Mouse (Mus musculus): Measurements from ENCODE around the gene Clba1. TPM values are rescaled to one million over a fixed set of nuclear protein-coding genes. Genes with fewer than 3 reads are reported as not detected.
A peak's percentile ranks its signal among the peaks of the same experiment; 100 is the strongest.
"Not testable (repeated sequence)": the region's sequence is repeated elsewhere in the genome, so short reads cannot be mapped to it uniquely, and the experiment has no call there.

The Clba1 gene
- polyA plus RNA-seq, 1 experiment from 2014 or later, result 9.5 TPM

GRCm38 (mm10) chr12:112830570-112830969 is 21.8 kb downstream of the Clba1 start:
- peaks cover 35% of the 10 kb centered on the region for H3K36me3 ChIP-seq
- no peak overlapping the region for H3K27ac ChIP-seq (ENCODE audit: poor library complexity, severe bottlenecking)
- H3K27me3 ChIP-seq (replicated peaks), result no peaks in the 10 kb centered on the region
- 74% methylated on average over 3 of the region's 3 CpGs for WGBS
- H3K4me3 ChIP-seq, result peak overlapping the region; percentile 96
- H3K4me2 ChIP-seq, result peak overlapping the region; percentile 88
- H3K4me1 ChIP-seq (replicated peaks), result peaks cover 31% of the 10 kb centered on the region
- ATAC-seq (ENCODE audit: insufficient number of reproducible peaks, low FRiP score), result no peak
- H3K9me3 ChIP-seq (replicated peaks), result no peaks in the 10 kb centered on the region
- peak overlapping the region; percentile 82 for H3K9ac ChIP-seq

- H3K9ac ChIP-seq, result no peak overlapping the region
- no peaks in the 10 kb centered on the region for H3K27me3 ChIP-seq (replicated peaks)
- no peak overlapping the region for H3K4me2 ChIP-seq
- no peak for ATAC-seq (ENCODE audit: insufficient number of reproducible peaks, low FRiP score)
- H3K4me1 ChIP-seq (replicated peaks), result peaks cover 17% of the 10 kb centered on the region
- peaks cover 18% of the 10 kb centered on the region for H3K36me3 ChIP-seq
- WGBS, result 92% methylated on average over 5 of the region's 5 CpGs
- H3K4me3 ChIP-seq, result no peak overlapping the region
- H3K9me3 ChIP-seq (replicated peaks), result no peaks in the 10 kb centered on the region
- H3K27ac ChIP-seq (ENCODE audit: poor library complexity, severe bottlenecking), result no peak overlapping the region
Measured at GRCm38 (mm10) chr12:112832411-112832810, 23.7 kb downstream of the Clba1 start.

- H3K9ac ChIP-seq, result peak overlapping the region; percentile 42; the same call in 1 of the 2 replicates
- ATAC-seq (ENCODE audit: insufficient number of reproducible peaks, low FRiP score), result no peak
- H3K4me2 ChIP-seq, result no peak overlapping the region
- WGBS, result 66% methylated on average over 6 of the region's 6 CpGs
- peaks cover 13% of the 10 kb centered on the region for H3K36me3 ChIP-seq
- H3K27ac ChIP-seq (ENCODE audit: poor library complexity, severe bottlenecking), result no peak overlapping the region
- peaks cover 8% of the 10 kb centered on the region for H3K4me1 ChIP-seq (replicated peaks)
- no peaks in the 10 kb centered on the region for H3K9me3 ChIP-seq (replicated peaks)
- H3K27me3 ChIP-seq (replicated peaks), result no peaks in the 10 kb centered on the region
- no peak overlapping the region for H3K4me3 ChIP-seq
Measured at GRCm38 (mm10) chr12:112833527-112833926, 24.8 kb downstream of the Clba1 start.

- no peak overlapping the region for H3K27ac ChIP-seq (ENCODE audit: poor library complexity, severe bottlenecking)
- 58% methylated on average over 2 of the region's 2 CpGs for WGBS
Measured at GRCm38 (mm10) chr12:112835046-112835445, 26.3 kb downstream of the Clba1 start.

GRCm38 (mm10) chr12:112840209-112841086 is 31.7 kb downstream of the Clba1 start:
- H3K36me3 ChIP-seq, result no peaks in the 10 kb centered on the region
- 0 out of 2 replicates have a peak, but pooled peaks cover 5% of the 10 kb centered on the region for H3K9me3 ChIP-seq (replicated peaks)
- H3K27me3 ChIP-seq (replicated peaks), result no peaks in the 10 kb centered on the region
- H3K4me2 ChIP-seq, result no peak overlapping the region
- WGBS, result 66% methylated on average over 25 of the region's 25 CpGs
- H3K4me3 ChIP-seq, result no peak overlapping the region
- no peak for ATAC-seq (ENCODE audit: insufficient number of reproducible peaks, low FRiP score)
- H3K9ac ChIP-seq, result no peak overlapping the region
- no peak overlapping the region for H3K27ac ChIP-seq (ENCODE audit: poor library complexity, severe bottlenecking)
- no peaks in the 10 kb centered on the region for H3K4me1 ChIP-seq (replicated peaks)

More at GRCm38 (mm10) chr12:112835046-112835445, 26.3 kb downstream of the Clba1 start:
- peaks cover 7% of the 10 kb centered on the region for H3K4me1 ChIP-seq (replicated peaks)
- H3K27me3 ChIP-seq (replicated peaks), result no peaks in the 10 kb centered on the region
- H3K4me2 ChIP-seq, result no peak overlapping the region
- no peak overlapping the region for H3K9ac ChIP-seq
- 0 out of 2 replicates have a peak, but pooled peaks cover 5% of the 10 kb centered on the region for H3K9me3 ChIP-seq (replicated peaks)
- ATAC-seq (ENCODE audit: insufficient number of reproducible peaks, low FRiP score), result no peak
- peaks cover 13% of the 10 kb centered on the region for H3K36me3 ChIP-seq
- no peak overlapping the region for H3K4me3 ChIP-seq

GRCm38 (mm10) chr12:112841338-112841892 is 32.7 kb downstream of the Clba1 start:
- H3K36me3 ChIP-seq; H3K27me3 ChIP-seq (replicated peaks); H3K4me1 ChIP-seq (replicated peaks); H3K27ac ChIP-seq (ENCODE audit: poor library complexity, severe bottlenecking); H3K9ac ChIP-seq; H3K4me3 ChIP-seq; H3K4me2 ChIP-seq; H3K9me3 ChIP-seq (replicated peaks); ATAC-seq (ENCODE audit: insufficient number of reproducible peaks, low FRiP score): not testable (repeated sequence)
- WGBS, result 66% methylated on average over 4 of the region's 4 CpGs

- H3K4me2 ChIP-seq; H3K4me1 ChIP-seq (replicated peaks); H3K27ac ChIP-seq (ENCODE audit: poor library complexity, severe bottlenecking); H3K27me3 ChIP-seq (replicated peaks); H3K36me3 ChIP-seq; H3K9me3 ChIP-seq (replicated peaks); ATAC-seq (ENCODE audit: insufficient number of reproducible peaks, low FRiP score); H3K4me3 ChIP-seq; H3K9ac ChIP-seq: not testable (repeated sequence)
- 81% methylated on average over 2 of the region's 2 CpGs for WGBS
Measured at GRCm38 (mm10) chr12:112842128-112842527, 33.4 kb downstream of the Clba1 start.

GRCm38 (mm10) chr12:112843803-112844202 is 35.1 kb downstream of the Clba1 start:
- Histone ChIP-seq H3K4me1 (replicated peaks) (no peaks in the 10 kb centered on the region), H3K27ac (ENCODE audit: poor library complexity, severe bottlenecking) (no peak overlapping the region), H3K9ac (no peak overlapping the region), H3K4me2 (no peak overlapping the region), H3K4me3 (no peak overlapping the region), H3K9me3 (replicated peaks) (0 out of 2 replicates have a peak, but pooled peaks cover 5% of the 10 kb centered on the region), H3K27me3 (replicated peaks) (no peaks in the 10 kb centered on the region), H3K36me3 (no peaks in the 10 kb centered on the region)
- WGBS, result 16% methylated on average over 3 of the region's 3 CpGs
- 0 out of 2 replicates have a peak, but pooled peaks have one; percentile 39 for ATAC-seq (ENCODE audit: insufficient number of reproducible peaks, low FRiP score)

- peaks cover 10% of the 10 kb centered on the region for H3K4me1 ChIP-seq (replicated peaks)
- no peak overlapping the region for H3K4me3 ChIP-seq
- no peaks in the 10 kb centered on the region for H3K36me3 ChIP-seq
- no peak overlapping the region for H3K4me2 ChIP-seq
- H3K27ac ChIP-seq (ENCODE audit: poor library complexity, severe bottlenecking), result no peak overlapping the region
- H3K9me3 ChIP-seq (replicated peaks), result no peaks in the 10 kb centered on the region
- peaks cover 11% of the 10 kb centered on the region; the same call in 1 of the 2 replicates for H3K27me3 ChIP-seq (replicated peaks)
- no peak for ATAC-seq (ENCODE audit: insufficient number of reproducible peaks, low FRiP score)
- no peak overlapping the region for H3K9ac ChIP-seq
- WGBS, result 88% methylated on average over 2 of the region's 2 CpGs
Measured at GRCm38 (mm10) chr12:112847880-112848279, 39.1 kb downstream of the Clba1 start.

GRCm38 (mm10) chr12:112849235-112850022 is 40.7 kb downstream of the Clba1 start:
- H3K4me3 ChIP-seq, result no peak overlapping the region
- H3K36me3 ChIP-seq, result no peaks in the 10 kb centered on the region
- H3K9me3 ChIP-seq (replicated peaks), result no peaks in the 10 kb centered on the region
- peaks cover 11% of the 10 kb centered on the region; the same call in 1 of the 2 replicates for H3K27me3 ChIP-seq (replicated peaks)
- no peak overlapping the region for H3K4me2 ChIP-seq
- no peak overlapping the region for H3K27ac ChIP-seq (ENCODE audit: poor library complexity, severe bottlenecking)
- no peak overlapping the region for H3K9ac ChIP-seq
- peaks cover 10% of the 10 kb centered on the region for H3K4me1 ChIP-seq (replicated peaks)
- 78% methylated on average over 11 of the region's 11 CpGs for WGBS
- 0 out of 2 replicates have a peak, but pooled peaks have one; percentile 22 for ATAC-seq (ENCODE audit: insufficient number of reproducible peaks, low FRiP score)

GRCm38 (mm10) chr12:112850344-112850743 is 41.6 kb downstream of the Clba1 start:
- Histone ChIP-seq H3K9ac (no peak overlapping the region), H3K27me3 (replicated peaks) (peaks cover 11% of the 10 kb centered on the region; the same call in 1 of the 2 replicates), H3K4me2 (no peak overlapping the region), H3K27ac (ENCODE audit: poor library complexity, severe bottlenecking) (no peak overlapping the region), H3K4me3 (no peak overlapping the region), H3K9me3 (replicated peaks) (no peaks in the 10 kb centered on the region), H3K4me1 (replicated peaks) (peaks cover 10% of the 10 kb centered on the region), H3K36me3 (no peaks in the 10 kb centered on the region)
- 84% methylated on average over 9 of the region's 9 CpGs for WGBS
- no peak for ATAC-seq (ENCODE audit: insufficient number of reproducible peaks, low FRiP score)

Measured in heart, embryonic 12.5 days (tissue).